ENCODE assay signal across 15 mouse cellular contexts in genomic region chr16:5810986-5811653, GRCm38 (mm10).
DNase-seq lines count a peak whose midpoint lies in the region; ATAC-seq and TF ChIP-seq lines count a peak whose summit lies in the region.
"Had no signal": no experiment of that assay in that cellular context is flagged by ENCODE, and none has a peak within 500 bp of the region (broad histone marks: within the 10 kb centered on the region; RNA-seq: fewer than 3 reads in every experiment).

No protein-coding gene starts in this region.

- H3K4me3 ChIP-seq in hindbrain, embryonic 10.5 days, result no peak overlapping the region
- no peak overlapping the region for H3K4me3 ChIP-seq in hindbrain, embryonic 12.5 days
- H3K4me3 ChIP-seq in cerebellum, adult 2 months (replicated peaks; ENCODE audit: insufficient read depth, low read depth, low read length), result no peak overlapping the region
- H3K4me3 ChIP-seq in hindbrain, embryonic 15.5 days, result no peak overlapping the region
- no peak overlapping the region for H3K4me3 ChIP-seq in lung, postnatal 0 days (ENCODE audit: low read depth, low read length)
- H3K4me3 ChIP-seq: embryonic facial prominence, embryonic 12.5 days; liver, embryonic 12.5 days; neural tube, embryonic 12.5 days had no signal

- H3K4me1 ChIP-seq in hindbrain, embryonic 10.5 days (replicated peaks), result peaks cover 12% of the 10 kb centered on the region
- H3K4me1 ChIP-seq in hindbrain, embryonic 12.5 days, result 0 out of 2 replicates have a peak, but pooled peaks cover 9% of the 10 kb centered on the region
- peaks cover 16% of the 10 kb centered on the region for H3K4me1 ChIP-seq in cerebellum, adult 2 months (ENCODE audit: control insufficient read depth, insufficient read depth, low read length)
- H3K4me1 ChIP-seq in hindbrain, embryonic 15.5 days (replicated peaks), result peaks cover 10% of the 10 kb centered on the region
- H3K4me1 ChIP-seq in lung, postnatal 0 days (ENCODE audit: insufficient read depth, low read depth, low read length), result no peaks in the 10 kb centered on the region
- H3K4me1 ChIP-seq: embryonic facial prominence, embryonic 12.5 days; liver, embryonic 12.5 days; neural tube, embryonic 12.5 days had no signal

- H3K27me3 ChIP-seq in hindbrain, embryonic 10.5 days (ENCODE audit: insufficient read depth, poor library complexity, severe bottlenecking), result no peaks in the 10 kb centered on the region
- H3K27me3 ChIP-seq in hindbrain, embryonic 12.5 days, result no peaks in the 10 kb centered on the region
- no peaks in the 10 kb centered on the region for H3K27me3 ChIP-seq in cerebellum, adult 2 months (ENCODE audit: control insufficient read depth, insufficient read depth, low read length)
- no peaks in the 10 kb centered on the region for H3K27me3 ChIP-seq in hindbrain, embryonic 15.5 days
- no peaks in the 10 kb centered on the region for H3K27me3 ChIP-seq in lung, postnatal 0 days (replicated peaks; ENCODE audit: insufficient read depth, low read length)
- H3K27me3 ChIP-seq: embryonic facial prominence, embryonic 12.5 days; liver, embryonic 12.5 days; neural tube, embryonic 12.5 days had no signal

- no peak for TF ChIP-seq CTCF in cerebellum, adult 2 months (IDR thresholded peaks at IDR 0.05; ENCODE audit: borderline replicate concordance, insufficient read depth, low read depth, low read length)
- no peak for TF ChIP-seq CTCF in lung, postnatal 0 days (IDR thresholded peaks at IDR 0.05)

- no peaks in the 10 kb centered on the region for H3K9me3 ChIP-seq in hindbrain, embryonic 10.5 days
- H3K9me3 ChIP-seq in hindbrain, embryonic 12.5 days (replicated peaks), result no peaks in the 10 kb centered on the region
- no peaks in the 10 kb centered on the region for H3K9me3 ChIP-seq in hindbrain, embryonic 15.5 days
- no peaks in the 10 kb centered on the region for H3K9me3 ChIP-seq in lung, postnatal 0 days (ENCODE audit: low read length)
- H3K9me3 ChIP-seq: embryonic facial prominence, embryonic 12.5 days; liver, embryonic 12.5 days; neural tube, embryonic 12.5 days had no signal

- 0 out of 2 replicates have a peak overlapping the region, but pooled peaks have one; percentile 19 for H3K27ac ChIP-seq in hindbrain, embryonic 10.5 days
- no peak overlapping the region for H3K27ac ChIP-seq in hindbrain, embryonic 12.5 days
- no peak overlapping the region for H3K27ac ChIP-seq in cerebellum, adult 2 months (ENCODE audit: insufficient read depth, low read length)
- peak overlapping the region; percentile 49; the same call in 1 of the 2 replicates for H3K27ac ChIP-seq in hindbrain, embryonic 15.5 days (replicated peaks)
- no peak overlapping the region for H3K27ac ChIP-seq in lung, postnatal 0 days (ENCODE audit: low read length)
- H3K27ac ChIP-seq: embryonic facial prominence, embryonic 12.5 days; kidney, postnatal 0 days; liver, embryonic 12.5 days; neural tube, embryonic 12.5 days; stomach, postnatal 0 days had no signal

- WGBS in hindbrain, embryonic 10.5 days, result 61% methylated on average over 10 of the region's 10 CpGs
- WGBS in hindbrain, embryonic 12.5 days, result 56% methylated on average over 10 of the region's 10 CpGs
- 12% methylated on average over 10 of the region's 10 CpGs for WGBS in cerebellum, adult 2 months
- WGBS in hindbrain, embryonic 15.5 days, result 45% methylated on average over 10 of the region's 10 CpGs
- WGBS in lung, postnatal 0 days, result 49% methylated on average over 10 of the region's 10 CpGs

- no peak for ATAC-seq in hindbrain, embryonic 12.5 days (ENCODE audit: low FRiP score)
- ATAC-seq in hindbrain, embryonic 15.5 days (ENCODE audit: low FRiP score, low read depth), result peak; percentile 89
- no peak for ATAC-seq in lung, postnatal 0 days
- ATAC-seq: liver, embryonic 12.5 days had no signal

- no peak overlapping the region for H3K4me2 ChIP-seq in hindbrain, embryonic 12.5 days (replicated peaks)
- H3K4me2 ChIP-seq in hindbrain, embryonic 15.5 days, result no peak overlapping the region
- no peak overlapping the region for H3K4me2 ChIP-seq in lung, postnatal 0 days (replicated peaks; ENCODE audit: low read depth, low read length)
- H3K4me2 ChIP-seq: embryonic facial prominence, embryonic 12.5 days; liver, embryonic 12.5 days; neural tube, embryonic 12.5 days had no signal

- TF ChIP-seq EP300 in lung, postnatal 0 days (IDR thresholded peaks at IDR 0.05), result no peak

- DNase-seq in hindbrain, embryonic 10.5 days (ENCODE audit: low spot score), result no peak
- DNase-seq in brain, adult 2 months (ENCODE audit: low read depth, low spot score), result peak; percentile 93
- peak; percentile 74 to 89 for DNase-seq in cerebellum, adult 2 months
- no peak for DNase-seq in lung, postnatal 0 days (ENCODE audit: low spot score)
- DNase-seq in lung, adult 18-20 months, result no peak
- no peak for DNase-seq in ovary, postnatal 36 days (ENCODE audit: low spot score)
- DNase-seq: lung, postnatal 4 days; right cerebral cortex, postnatal 4 days had no signal

- no peak overlapping the region for H3K9ac ChIP-seq in hindbrain, embryonic 12.5 days
- no peak overlapping the region for H3K9ac ChIP-seq in hindbrain, embryonic 15.5 days
- H3K9ac ChIP-seq in lung, postnatal 0 days (replicated peaks; ENCODE audit: low read depth), result no peak overlapping the region
- H3K9ac ChIP-seq: embryonic facial prominence, embryonic 12.5 days; liver, embryonic 12.5 days; neural tube, embryonic 12.5 days had no signal

- no peak for TF ChIP-seq POLR2A in cerebellum, adult 2 months (IDR thresholded peaks at IDR 0.05; ENCODE audit: borderline replicate concordance, insufficient read depth, low read length)

- no peaks in the 10 kb centered on the region for H3K36me3 ChIP-seq in hindbrain, embryonic 10.5 days
- H3K36me3 ChIP-seq in hindbrain, embryonic 12.5 days, result no peaks in the 10 kb centered on the region
- H3K36me3 ChIP-seq in hindbrain, embryonic 15.5 days, result no peaks in the 10 kb centered on the region
- H3K36me3 ChIP-seq in lung, postnatal 0 days (ENCODE audit: insufficient read depth, low read length), result no peaks in the 10 kb centered on the region
- H3K36me3 ChIP-seq: embryonic facial prominence, embryonic 12.5 days; liver, embryonic 12.5 days; neural tube, embryonic 12.5 days had no signal

Comparison
In these comparisons a context has a peak if more than half of its experiments do, and no peak if none do; other contexts are left out.
1. H3K27ac ChIP-seq: peak in hindbrain, embryonic 10.5 days (single experiment) and hindbrain, embryonic 15.5 days (single experiment); none in hindbrain, embryonic 12.5 days (single experiment), cerebellum, adult 2 months (single experiment) and lung, postnatal 0 days (single experiment).
2. DNase-seq: peak in brain, adult 2 months (single experiment) and cerebellum, adult 2 months (2 of 2); none in hindbrain, embryonic 10.5 days (single experiment), lung, postnatal 0 days (single experiment), lung, adult 18-20 months (0 of 2) and ovary, postnatal 36 days (single experiment).